Mouse (Mus musculus): ENCODE measurements around the gene Pola2. TPM values are rescaled to one million over a fixed set of nuclear protein-coding genes. Genes with fewer than 3 reads are reported as not detected.

Gene Pola2
- 32.8 and 36.8 TPM in 2 replicates for total RNA-seq (2017)

DNA sequence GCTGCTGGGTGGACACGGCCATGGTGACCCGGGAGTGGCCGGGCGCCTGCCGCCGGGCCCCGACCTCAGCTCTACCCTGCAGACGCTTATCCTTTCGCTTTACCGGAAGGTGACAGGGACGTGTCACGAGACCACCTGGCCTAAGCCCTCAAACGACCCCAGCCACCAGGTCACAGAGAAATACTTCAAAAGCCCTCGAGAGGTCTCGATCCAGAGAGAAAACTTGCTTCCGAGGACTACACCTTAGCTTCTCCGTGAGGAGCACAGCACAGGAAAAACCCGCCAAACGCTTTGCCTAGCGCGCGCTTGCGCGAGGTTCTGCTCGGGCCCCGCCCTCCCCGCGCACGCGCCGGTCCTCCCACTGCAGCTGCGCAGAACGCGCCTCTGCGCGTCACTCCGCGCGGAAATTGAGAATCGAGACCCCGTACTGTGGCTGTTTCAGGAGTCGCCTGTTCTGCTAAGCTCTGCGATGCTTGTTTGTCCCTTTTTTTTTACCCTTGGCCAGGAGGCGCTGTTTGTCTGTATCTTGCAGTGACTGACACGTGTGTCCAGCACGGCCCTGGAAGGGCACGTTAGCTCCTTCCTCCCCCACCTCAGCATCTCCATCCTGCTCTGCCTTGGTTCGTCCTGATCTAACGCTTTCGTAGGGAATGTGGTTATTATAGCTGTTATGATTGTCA lies at the start of gene Pola2:
Gene Pola2 (minus strand): TSS at position 320 of the 680 bp plus-strand sequence.
- ATAC-seq (ENCODE audit: extremely low read depth, insufficient number of reproducible peaks, low FRiP score, poor library complexity, severe bottlenecking) = peak; percentile 62

GRCm38 (mm10) chr19:6013691-6014090 lies 49.7 kb upstream of the Pola2 start:
- no peak for ATAC-seq (ENCODE audit: extremely low read depth, insufficient number of reproducible peaks, low FRiP score, poor library complexity, severe bottlenecking)

DNA sequence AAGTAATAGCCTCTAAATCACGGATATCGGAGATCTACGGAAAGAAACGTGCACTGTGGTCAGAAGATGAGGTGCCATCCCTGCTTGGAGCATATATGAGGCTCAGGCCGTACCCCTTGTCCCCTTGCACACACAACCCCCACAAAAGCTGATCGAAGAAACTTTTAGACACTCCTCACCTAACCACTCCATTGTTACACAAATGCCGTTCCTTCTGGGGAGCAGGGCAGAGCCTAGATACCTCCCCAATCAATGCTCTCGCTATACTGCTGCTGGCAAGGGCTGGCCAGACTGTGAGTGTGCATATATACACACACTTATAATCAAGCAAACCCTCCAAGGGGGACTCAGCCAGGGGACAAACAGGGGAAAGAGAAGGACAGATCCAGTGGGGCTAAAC lies 45.1 kb upstream of the Pola2 start:
- no peak for ATAC-seq (ENCODE audit: extremely low read depth, insufficient number of reproducible peaks, low FRiP score, poor library complexity, severe bottlenecking)

- no peak for ATAC-seq (ENCODE audit: extremely low read depth, insufficient number of reproducible peaks, low FRiP score, poor library complexity, severe bottlenecking)
These were observed 43.0 kb upstream of the Pola2 start for GRCm38 (mm10) chr19:6007013-6007412.

GRCm38 (mm10) chr19:6005541-6005940 lies 41.5 kb upstream of the Pola2 start:
- no peak for ATAC-seq (ENCODE audit: extremely low read depth, insufficient number of reproducible peaks, low FRiP score, poor library complexity, severe bottlenecking)

DNA sequence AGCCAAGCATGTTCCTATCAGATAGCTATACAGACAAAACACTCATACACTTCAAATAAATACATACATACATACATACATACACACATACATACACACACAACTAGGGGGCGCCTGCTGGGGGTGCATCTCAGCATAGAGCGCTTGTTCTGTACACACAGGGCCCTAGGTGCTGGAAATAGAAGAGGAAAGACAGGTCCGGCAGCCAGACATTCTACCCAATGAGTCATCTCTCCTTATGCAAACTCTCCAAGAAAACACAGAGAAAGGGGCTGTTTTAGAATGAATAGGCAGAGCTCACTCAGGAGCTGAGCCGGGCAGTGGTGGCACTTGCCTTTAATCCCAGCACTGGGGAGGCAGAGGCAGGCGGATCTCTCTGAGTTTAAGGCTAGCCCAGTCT lies 36.0 kb upstream of the Pola2 start:
- ATAC-seq (ENCODE audit: extremely low read depth, insufficient number of reproducible peaks, low FRiP score, poor library complexity, severe bottlenecking) = no peak

DNA sequence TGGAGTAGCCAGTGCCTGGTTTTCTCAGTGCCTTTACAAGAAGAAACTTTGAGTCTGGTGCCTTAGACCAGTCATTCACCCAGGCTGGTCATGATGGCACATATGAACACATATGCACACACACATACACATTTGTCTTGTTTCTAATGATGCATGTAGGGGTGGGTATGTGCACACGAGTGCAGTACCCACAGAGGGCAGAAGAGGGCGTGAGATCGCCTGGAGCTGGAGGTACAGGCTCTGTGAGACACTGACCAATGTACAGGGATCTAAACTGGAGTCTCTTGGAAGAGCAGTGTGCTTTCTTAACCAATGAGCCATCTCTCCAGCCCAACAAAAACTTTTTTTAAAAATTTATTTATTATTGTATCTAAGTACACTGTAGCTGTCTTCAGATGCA lies 34.2 kb upstream of the Pola2 start:
- no peak for ATAC-seq (ENCODE audit: extremely low read depth, insufficient number of reproducible peaks, low FRiP score, poor library complexity, severe bottlenecking)

DNA sequence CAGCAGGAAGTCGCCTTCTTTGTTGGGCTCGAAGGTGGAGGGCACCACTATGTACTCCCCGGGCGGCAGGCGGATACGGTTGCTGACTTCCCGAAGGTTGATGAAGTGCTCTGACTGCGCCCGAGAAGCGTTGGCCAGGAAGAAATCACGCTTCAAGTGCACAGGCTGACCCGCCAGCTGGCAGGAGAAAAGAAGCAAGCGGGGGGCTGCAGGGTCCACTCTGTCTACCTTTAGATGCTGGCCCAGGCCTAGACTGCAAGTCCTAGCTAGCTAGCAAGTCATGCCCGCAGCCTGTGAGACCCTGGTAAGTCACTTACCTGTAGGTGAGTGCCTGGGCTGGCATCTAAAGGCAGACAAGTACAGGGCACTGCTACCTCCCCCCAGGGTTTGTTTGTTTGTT lies 30.7 kb upstream of the Pola2 start:
- ATAC-seq (ENCODE audit: extremely low read depth, insufficient number of reproducible peaks, low FRiP score, poor library complexity, severe bottlenecking) = no peak

DNA sequence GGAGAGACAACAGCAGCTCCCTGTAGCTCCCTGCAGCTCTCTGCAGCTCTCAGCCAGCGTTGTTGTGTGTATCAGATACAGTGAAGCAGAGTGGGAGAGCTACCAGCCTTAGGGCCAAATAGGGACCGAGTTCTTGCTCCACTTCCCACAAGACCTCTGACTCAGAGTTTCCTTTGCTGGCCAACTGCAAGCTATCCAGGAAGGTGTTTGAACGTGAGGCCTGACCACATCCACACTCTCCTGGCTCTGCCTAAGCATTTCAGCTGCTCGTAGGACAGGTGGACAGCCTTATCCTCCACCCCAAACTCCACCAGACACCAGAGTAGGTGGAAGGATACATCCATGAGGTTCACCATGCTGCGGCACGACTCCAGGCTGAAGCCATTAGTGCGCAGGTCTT lies 28.0 kb upstream of the Pola2 start:
- ATAC-seq (ENCODE audit: extremely low read depth, insufficient number of reproducible peaks, low FRiP score, poor library complexity, severe bottlenecking) = peak; percentile 49

GRCm38 (mm10) chr19:5991467-5991866 lies 27.5 kb upstream of the Pola2 start:
- ATAC-seq (ENCODE audit: extremely low read depth, insufficient number of reproducible peaks, low FRiP score, poor library complexity, severe bottlenecking) = no peak

DNA sequence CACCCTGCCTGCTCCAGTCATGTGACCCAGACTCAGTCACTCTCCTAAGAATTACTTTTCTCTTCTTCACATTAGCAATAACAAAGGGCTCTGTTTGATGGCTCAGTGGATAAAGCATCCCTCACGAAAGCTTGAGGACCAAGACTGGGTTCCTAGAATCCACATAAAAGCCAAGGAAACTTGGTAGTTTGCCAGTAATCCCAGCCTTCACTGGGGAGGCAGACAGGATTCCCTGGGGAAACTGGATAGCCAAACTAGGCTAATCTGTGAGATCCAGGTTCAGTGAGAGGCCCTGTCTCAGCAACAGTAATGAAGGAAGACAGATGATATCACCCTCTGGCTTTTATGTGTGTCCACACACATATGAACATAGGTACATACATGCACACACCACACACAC lies 26.9 kb upstream of the Pola2 start:
- no peak for ATAC-seq (ENCODE audit: extremely low read depth, insufficient number of reproducible peaks, low FRiP score, poor library complexity, severe bottlenecking)

DNA sequence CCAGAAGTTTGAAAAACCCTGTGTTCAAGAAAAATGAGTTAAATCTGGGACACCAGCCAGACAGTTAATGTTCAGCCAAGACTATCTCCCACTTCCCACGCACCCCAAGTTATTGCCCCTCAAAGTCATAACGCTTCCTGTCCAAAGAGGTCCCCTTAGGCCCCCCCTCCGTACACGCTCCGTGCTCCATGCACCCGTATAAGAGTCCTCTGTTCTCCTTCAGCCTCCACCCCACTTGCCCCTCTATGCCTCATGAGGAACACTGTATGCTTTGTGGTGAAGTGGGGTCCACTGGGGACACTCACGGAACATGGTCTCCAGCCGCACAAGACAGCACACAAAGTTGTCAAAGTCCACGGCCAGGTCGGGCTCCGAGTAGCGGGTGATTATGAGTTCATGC lies 26.0 kb upstream of the Pola2 start:
- ATAC-seq (ENCODE audit: extremely low read depth, insufficient number of reproducible peaks, low FRiP score, poor library complexity, severe bottlenecking) = no peak

DNA sequence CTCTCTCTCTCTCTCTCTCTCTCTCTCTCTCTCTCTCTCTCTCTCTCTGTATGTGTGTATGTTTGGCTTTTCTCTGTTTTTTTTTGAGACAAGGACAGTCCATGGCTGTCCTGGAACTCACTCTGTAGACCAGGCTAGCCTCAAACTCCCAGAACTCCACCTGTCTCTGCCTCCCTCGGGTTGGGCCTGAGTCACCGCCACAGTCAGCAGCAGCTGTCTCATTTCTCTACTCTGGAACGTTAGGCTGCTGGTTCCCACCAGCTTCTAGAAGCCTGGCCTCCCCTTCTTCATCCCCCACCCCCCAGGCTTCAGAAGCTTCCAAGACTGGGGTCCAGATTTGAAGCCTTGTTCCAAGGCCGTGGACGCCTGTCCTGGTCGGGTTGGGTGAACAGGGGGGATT lies 25.6 kb upstream of the Pola2 start:
- no peak for ATAC-seq (ENCODE audit: extremely low read depth, insufficient number of reproducible peaks, low FRiP score, poor library complexity, severe bottlenecking)

- ATAC-seq (ENCODE audit: extremely low read depth, insufficient number of reproducible peaks, low FRiP score, poor library complexity, severe bottlenecking) = peak; percentile 64
These were observed 24.9 kb upstream of the Pola2 start for GRCm38 (mm10) chr19:5988815-5989452.

DNA sequence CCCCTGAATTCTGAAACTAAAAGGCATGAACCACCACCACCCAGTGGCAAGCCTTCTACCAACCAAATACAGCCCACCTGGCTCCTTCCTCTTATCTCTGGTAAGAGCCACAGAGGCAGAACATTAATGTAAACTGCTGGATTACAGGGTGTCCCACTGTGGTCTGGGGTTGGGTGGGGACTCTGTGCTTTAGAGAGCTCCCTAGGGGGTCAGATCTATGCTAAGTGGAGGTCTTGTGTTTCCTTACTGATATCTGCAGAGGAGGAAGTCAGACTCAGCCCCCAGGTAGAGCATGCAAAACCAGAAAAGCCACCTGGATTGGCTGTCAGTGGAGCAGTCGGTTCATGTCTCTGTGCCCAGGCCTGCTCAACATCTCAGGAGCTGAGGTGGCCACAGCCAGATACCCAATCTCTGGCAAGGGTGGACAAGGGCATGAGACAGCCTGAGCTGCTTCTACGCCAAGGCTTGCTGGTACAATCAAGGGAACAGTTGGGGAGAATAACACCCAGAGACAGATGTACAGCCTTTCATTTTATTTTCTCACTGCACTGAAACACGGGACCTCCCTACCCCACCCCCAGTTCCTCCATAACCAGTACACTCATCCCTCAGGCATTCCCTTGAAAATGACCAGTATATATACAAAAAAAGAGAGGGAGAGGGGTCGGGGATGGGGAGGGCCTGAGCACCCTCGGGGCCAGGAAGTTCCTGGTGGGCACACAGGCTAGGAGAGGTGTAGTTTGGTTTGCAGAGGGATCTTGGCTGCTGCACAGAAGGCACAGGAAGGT lies 24.2 kb upstream of the Pola2 start:
- no peak for ATAC-seq (ENCODE audit: extremely low read depth, insufficient number of reproducible peaks, low FRiP score, poor library complexity, severe bottlenecking)

- ATAC-seq (ENCODE audit: extremely low read depth, insufficient number of reproducible peaks, low FRiP score, poor library complexity, severe bottlenecking) = no peak
These were observed 22.0 kb upstream of the Pola2 start, which contains the start of gene Slc22a20 for GRCm38 (mm10) chr19:5986043-5986442. Slc22a20 (minus strand) TSS chr19:5986143.

GRCm38 (mm10) chr19:5980477-5980876 lies 16.5 kb upstream of the Pola2 start:
- ATAC-seq (ENCODE audit: extremely low read depth, insufficient number of reproducible peaks, low FRiP score, poor library complexity, severe bottlenecking) = no peak

DNA sequence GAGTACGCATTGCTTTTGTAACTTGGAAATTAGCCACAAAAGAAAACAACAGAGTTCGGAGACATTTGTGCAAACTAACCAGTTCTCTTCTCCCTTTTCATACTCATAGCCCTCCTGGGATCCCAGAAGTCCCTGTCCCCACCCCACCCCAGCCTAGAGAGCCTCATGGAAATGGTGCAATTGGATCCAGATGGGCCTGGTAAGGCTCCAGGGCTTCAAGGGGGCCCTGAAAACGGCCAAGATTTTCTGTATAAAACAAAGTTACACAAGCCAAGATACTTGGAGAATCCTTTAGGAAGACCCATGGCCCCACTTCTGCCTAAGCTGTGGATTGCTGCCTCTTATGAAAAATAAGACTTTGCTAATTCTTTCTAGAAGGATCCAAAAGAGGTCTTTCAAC lies 13.7 kb upstream of the Pola2 start:
- ATAC-seq (ENCODE audit: extremely low read depth, insufficient number of reproducible peaks, low FRiP score, poor library complexity, severe bottlenecking) = no peak

- ATAC-seq (ENCODE audit: extremely low read depth, insufficient number of reproducible peaks, low FRiP score, poor library complexity, severe bottlenecking) = no peak
These were observed 11.7 kb upstream of the Pola2 start for GRCm38 (mm10) chr19:5975676-5976075.

- ATAC-seq (ENCODE audit: extremely low read depth, insufficient number of reproducible peaks, low FRiP score, poor library complexity, severe bottlenecking) = no peak
These were observed 11.1 kb upstream of the Pola2 start for GRCm38 (mm10) chr19:5975112-5975511.

Measured in neutrophil, adult 5-6 weeks (primary cell).